Mouse (Mus musculus) testis, postnatal 10 days (tissue): Measurements from ENCODE around the gene Sox6.
A peak's percentile ranks its signal among the peaks of the same experiment; 100 is the strongest.

Experiments
- DNase-seq: peaks from one replicate; pipeline ENCODE4 v3.0.0; 2021; ENCODE audit warnings: low spot score

The Sox6 gene

GRCm38 (mm10) chr7:115486431-115486830, 552.2 kb downstream of the Sox6 start:
- DNase-seq = no peak

DNA sequence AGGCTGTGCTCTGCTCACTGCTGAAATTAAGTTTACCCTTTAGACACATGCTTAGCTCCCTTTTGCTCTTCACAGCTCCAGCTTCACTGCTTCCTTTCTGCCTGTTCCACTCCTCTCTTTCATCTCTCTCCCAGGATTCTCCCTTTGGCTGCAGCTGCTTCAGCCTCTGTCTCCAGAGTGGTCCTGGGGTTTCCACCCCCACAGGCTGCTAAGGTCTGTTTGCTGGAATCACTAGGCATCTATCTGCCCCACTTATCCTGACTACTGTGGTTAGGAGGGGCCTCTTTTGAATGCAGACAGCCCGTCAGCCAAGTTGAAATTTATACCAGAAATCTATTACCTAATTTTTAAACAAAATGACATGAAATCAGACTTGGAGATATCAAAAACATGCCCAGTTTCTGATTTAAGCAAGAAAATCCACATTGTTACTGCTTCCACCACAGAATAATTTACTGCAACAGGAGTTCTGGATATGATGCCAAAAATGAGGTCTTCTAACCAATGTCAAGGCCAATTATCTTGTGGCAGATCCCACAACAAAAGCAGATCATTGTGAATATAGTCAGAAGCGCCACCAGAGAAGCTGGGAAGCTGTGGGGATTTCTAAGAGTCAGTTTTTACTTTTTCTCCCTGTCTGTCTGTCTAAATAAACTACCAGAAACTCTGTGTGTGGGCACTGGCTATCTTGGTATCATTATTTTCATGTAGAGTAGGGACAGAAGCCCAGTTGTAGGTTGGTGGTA, 552.8 kb downstream of the Sox6 start:
- DNase-seq = no peak

- no peak for DNase-seq
Measured at GRCm38 (mm10) chr7:115477763-115478162, 560.8 kb downstream of the Sox6 start.

DNA sequence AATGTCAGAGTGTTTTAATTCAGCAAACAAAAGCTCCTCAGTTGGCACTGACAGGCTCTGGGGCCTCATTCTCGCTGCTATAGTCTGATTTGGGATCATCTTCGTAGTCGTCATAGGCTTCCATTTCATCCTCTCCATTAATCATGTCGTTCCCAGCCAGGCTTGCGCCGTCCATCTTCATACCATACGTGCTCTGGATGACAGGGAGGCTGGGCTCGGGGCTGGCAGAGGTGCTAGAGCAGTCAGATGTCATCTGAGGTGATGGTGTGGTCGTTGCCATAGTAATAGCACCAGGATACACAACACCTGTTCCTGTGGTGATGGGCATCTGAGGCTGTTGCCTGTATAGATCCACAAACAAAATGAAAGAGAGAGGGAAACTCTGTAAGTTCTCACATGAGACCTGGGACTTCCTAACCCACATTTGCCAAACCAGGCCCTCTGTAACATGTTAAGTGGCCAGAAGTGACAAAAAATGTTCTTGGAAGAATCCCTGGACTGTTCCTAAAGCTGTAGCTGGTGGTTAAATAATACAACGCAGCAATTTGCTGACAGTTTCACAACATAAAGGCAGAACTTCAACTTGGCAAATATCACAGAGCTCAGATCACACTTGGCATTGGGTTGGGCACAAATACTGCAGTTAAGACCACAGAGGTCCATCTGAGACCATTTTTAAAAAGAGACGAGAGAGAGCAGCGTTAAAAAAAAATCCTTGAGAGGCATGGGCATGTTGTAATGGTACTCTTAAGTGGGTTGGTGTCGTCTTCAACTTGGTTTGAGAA, 561.5 kb downstream of the Sox6 start:
- DNase-seq = no peak

DNA sequence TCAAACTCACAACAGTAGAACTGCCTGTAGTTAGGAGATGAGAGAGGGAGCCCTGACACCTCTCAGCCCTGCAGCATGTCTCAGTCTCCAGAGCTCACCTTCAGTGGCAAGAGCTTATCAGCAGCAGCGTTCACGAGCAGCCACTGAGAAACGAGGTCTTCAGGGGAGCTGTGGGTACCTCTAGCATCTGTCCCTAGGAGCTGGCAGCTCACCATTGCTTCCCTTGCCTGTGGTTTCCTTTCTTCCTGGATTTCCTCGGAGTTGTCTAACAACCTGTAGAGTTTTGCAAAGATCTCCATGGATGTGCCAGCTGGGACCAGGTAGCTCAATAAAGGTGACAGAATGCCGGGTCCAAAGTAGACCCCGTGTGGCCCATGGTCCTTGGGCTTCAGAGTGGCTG, 563.4 kb downstream of the Sox6 start:
- DNase-seq = no peak

DNA sequence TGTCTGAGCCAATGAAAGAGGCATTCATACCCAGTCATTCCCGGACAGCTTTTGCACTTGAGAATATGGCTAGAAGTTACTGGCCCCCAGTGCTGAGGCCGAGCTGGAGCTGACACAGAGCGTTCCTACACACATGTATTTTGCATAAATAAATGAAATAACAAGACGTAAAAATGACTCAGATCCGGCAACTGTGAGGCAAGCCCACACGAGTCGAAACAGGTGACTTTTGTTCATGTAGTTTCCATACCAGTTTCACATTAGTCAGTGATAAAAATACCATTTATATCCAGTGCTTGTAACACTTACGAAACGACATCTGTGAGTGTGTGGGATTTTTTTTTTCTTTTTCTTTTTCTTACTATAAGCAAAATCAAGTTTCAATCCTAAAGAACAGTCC, 564.5 kb downstream of the Sox6 start:
- no peak for DNase-seq

DNA sequence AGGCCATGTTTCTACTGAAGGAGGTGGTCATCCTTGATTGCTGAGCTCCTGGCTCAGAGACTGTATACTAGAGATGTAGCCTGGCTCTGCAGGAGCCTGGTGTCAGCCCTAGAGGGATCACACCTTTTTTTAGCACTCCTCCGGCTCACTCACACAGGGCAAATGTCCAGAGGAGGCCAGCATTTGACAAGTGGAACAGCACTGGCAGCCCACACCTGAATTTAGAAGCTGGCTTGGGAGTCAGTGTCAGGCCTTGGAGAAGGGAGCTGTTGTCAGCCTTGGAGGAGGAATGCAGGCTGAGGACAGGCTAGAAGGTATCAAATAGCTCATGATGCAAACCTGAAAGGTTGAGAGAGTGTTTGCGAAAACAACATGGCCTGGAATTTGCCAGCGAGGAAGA, 565.7 kb downstream of the Sox6 start:
- DNase-seq = no peak

DNA sequence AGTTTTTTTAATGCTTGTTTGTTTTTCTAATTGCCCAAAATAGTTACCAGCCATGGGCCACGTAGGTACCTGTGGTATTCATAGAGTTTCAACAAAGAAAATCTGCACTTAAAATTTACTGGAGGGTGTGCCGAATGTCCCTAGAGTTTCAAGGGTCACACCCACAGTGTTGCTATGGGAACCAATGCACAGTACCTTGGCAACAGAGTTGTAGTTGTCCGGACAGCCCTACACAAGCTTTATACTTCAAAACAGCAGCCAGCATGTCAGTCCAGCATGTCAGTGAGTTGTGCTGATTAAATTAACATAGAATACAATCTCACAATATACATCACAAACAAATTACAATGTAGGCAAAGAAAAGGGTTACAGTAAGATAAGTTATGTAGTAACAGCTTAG, 567.1 kb downstream of the Sox6 start:
- DNase-seq = no peak

- no peak for DNase-seq
Measured at GRCm38 (mm10) chr7:115466811-115467210, 571.8 kb downstream of the Sox6 start.

DNA sequence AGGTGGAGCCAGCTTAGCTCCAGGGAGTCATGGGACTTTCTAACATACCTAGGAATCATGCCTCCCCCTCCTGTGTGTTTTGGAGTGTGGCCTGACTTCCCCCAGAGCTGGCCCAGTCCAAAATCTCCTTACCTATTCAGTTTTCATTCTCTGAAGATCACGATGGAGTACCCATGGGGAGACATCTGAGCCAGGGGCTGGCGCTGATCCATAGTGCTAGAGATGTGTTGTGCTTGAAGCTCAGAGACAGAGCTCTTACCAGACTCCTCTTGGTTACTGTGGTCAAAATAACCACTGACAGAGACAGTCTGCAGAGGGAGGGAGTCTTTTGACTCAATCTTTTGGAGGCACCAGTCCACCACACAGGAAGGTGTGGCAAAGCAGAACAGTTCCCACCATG, 575.2 kb downstream of the Sox6 start:
- no peak for DNase-seq

DNA sequence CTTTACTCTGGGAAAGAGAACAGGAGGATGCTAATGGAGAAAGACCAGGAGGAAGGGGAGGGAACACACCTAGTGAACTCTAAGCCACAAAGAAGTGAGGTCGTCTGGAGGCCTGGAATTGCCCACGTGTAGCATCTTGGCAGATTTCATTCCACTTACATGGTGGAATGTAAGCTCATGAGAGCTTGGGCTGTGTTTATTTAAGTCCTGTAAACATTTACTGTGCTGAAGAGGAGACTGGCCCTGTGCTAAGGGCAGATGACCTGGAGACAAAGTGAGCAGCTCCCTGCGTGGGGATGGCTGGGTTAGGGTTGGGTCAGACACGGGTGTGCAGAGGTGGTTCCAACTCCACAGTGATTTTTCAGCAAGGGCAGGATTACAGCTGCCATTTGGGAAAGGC, 576.3 kb downstream of the Sox6 start:
- DNase-seq = no peak

DNA sequence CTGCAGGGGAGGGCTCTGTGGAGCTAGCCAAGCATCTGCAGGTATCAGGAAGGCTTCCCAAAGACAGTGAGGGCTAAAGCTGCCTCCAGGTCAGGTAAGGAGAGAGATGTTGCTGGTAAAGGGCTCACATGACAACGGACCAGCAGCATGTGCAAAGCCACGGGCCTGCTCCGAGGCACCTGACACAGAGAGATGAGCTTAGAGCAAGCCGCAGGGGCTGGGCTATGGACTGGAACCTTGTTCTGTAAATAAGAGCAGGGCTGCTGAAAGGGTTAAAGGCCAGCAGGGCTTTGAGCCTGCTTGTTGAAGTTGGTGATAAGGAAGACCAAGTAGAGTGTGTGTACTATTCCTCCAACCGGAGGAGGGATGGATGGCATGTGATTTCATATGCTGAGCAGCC, 583.6 kb downstream of the Sox6 start:
- no peak for DNase-seq

GRCm38 (mm10) chr7:115453713-115454073, 584.9 kb downstream of the Sox6 start:
- DNase-seq = no peak

DNA sequence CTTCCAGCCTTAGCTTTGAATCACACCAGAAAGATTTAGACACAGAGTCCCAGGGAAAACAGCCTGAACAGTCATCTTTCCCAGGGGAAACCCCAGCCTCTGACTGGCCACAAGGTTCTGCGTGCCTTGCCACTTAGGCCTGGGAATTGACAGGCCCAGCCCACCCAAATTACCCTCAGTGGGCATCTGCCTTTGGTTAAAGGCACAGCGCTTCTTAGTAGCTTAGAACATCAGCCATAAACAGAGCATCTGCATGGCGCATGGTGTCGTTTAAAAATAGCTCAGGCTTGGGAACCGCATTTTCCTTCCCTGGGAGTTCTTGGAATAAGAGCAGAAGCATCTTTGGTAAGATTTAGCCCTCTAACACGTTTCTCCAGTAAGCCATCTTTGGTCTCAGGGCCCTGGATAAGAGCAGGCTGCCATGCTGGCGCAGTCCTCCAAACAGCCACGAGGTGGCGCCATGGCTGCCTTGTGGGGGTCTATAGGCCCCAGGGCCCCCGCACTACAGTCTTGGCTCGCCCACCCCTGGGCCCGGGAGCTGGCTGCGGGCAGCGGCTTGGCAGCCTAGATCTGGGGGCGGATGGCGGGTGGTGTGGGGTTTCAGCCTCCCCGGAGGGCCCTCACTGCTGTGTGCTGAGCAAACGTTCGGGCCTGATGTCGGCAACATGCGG, 585.4 kb downstream of the Sox6 start:
- DNase-seq = peak; percentile 87

GRCm38 (mm10) chr7:115450431-115451195, 588.0 kb downstream of the Sox6 start:
- no peak for DNase-seq

- no peak for DNase-seq
Measured at GRCm38 (mm10) chr7:115448403-115449025, 590.1 kb downstream of the Sox6 start.

- DNase-seq = no peak
Measured at GRCm38 (mm10) chr7:115447091-115447490, 591.5 kb downstream of the Sox6 start.

DNA sequence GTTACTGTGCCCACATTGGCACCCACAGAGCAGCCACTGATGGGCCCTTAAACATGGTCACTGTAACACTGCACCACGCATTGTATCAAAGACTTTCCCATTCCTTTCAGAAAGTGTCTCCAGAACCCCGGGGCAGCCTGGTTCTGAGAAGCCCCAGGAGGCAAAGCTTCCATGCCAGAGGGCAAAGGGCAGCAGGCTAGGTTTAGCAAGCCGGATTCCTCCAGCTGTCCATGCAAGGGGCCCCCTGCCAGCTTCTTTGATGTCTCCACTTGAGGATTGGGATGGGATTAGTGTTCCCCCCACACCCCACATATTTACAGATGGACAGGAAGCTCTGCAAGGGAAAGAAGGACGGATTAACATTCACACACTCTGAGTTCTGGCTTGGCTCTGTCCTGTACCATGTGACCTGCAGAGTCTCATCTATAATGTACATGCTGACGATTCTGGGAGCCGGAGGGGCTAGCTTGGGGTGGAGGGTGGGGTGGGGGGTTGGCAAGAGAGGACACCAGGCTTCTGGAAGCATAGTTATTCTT, 592.0 kb downstream of the Sox6 start:
- no peak for DNase-seq

DNA sequence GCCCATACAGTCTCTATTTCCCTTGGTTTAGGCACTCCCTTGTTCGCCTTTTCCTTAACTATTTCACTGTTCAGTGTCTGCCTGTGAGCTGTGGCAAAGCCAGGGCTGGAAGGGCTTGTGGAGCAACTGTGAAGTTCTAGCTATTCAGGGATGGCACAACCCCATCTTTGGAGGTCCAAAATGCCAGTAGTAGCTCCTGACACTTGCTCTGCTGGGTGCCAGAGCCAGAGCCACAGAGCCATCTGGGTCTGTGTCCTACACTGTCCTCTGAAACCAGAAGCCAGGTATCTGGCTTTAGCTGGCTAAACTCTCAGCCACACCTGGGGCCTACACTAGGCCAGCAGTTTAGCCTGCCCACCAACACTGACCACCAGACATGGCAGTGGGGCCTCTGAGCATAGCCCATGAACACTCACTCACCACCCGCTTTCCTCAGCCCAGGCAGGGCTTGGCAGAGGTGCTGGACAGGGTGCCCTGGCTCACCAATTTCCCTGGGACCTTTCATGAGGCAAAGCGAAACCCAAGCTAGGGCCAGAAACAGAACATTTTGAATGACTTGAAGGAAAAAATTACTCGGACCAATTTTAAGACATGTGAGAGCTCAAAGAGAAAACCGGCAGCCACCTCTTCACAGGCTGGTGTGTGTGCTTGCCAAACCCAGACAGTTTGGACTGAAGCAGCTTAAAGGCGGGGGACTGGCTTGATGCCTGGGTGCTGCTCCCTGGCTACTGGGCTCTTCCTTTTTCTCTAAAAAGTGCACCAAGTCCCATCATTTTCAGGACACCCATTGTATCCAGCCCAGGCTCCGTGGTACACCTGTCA, 612.2 kb downstream of the Sox6 start:
- DNase-seq = no peak

DNA sequence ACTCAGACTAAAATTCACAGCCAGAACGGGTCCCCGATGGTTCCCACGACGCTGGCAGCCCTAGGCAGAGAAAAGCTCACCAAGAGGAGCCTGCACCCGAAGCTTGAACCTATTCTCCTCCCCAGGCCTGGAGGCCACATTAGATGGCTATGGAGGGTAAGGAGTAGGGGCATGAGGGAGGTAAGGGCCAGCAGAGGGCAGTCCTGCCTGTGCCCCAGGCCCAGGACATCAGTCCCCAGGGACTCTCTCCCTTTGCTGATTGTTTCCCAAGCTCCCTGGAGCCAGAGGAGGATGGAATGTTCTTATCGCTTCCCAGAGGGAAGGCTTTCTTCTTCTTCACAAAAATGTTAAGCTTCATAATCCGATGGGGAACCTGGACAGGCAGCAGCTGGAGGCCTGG, 615.8 kb downstream of the Sox6 start:
- no peak for DNase-seq

DNA sequence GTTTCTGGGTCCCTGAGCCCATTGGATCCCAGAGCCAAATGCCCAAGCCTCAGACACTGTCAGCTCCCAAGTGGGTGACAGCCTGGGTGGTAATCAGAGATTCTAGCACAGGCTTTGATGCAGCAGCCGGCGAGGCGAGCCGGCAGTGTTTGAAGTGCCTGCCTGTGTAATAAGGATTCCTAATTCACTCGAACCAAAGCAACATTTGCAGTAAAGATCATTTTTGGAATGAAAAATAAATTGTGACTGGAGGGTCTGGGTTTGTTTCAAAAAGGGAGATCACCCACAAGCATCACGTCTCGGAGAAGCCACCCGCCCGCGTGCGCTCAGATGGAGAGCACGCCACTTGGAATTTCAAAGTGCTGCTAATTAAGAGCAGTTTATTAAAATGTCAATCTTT, 617.6 kb downstream of the Sox6 start:
- DNase-seq = no peak
